Mouse (Mus musculus) limb, embryonic 11.5 days (tissue): ENCODE data around the gene Ctnnb1. TPM values are rescaled to one million over a fixed set of nuclear protein-coding genes. Genes with fewer than 3 reads are reported as not detected.

Experiments
- ATAC-seq: fragments of 200-750 bp; cut with Nextera tagmentation; 2 replicates; pipeline ENCODE4 v1.8.0; 2017; ENCODE audit warnings: low read depth; ENCODE audit not compliant: insufficient number of reproducible peaks, low FRiP score, low TSS enrichment
- DNase-seq: peaks from one replicate; pipeline ENCODE4 v3.0.0-alpha.2; 2015; ENCODE audit warnings: low spot score
- H3K27ac ChIP-seq: fragments of 300-500 bp; sonication (generic); replicated peaks from 2 replicates; pipeline ENCODE4 v1.5.1; 2014; ENCODE audit warnings: low read depth, mild to moderate bottlenecking, low read length
- H3K27me3 ChIP-seq: fragments of 300-500 bp; sonication (generic); 2 replicates; pipeline ENCODE4 v1.6.1; 2014; ENCODE audit warnings: mild to moderate bottlenecking, low read length, mixed read lengths; ENCODE audit not compliant: control insufficient read depth, insufficient read depth
- H3K36me3 ChIP-seq: fragments of 300-500 bp; sonication (generic); 2 replicates; pipeline ENCODE4 v1.6.1; 2014; ENCODE audit warnings: mild to moderate bottlenecking, low read length, moderate library complexity, mixed read lengths; ENCODE audit not compliant: control insufficient read depth, insufficient read depth
- H3K4me1 ChIP-seq: fragments of 300-500 bp; sonication (generic); 2 replicates; pipeline ENCODE4 v1.6.1; 2014; ENCODE audit warnings: low read length, mixed read lengths; ENCODE audit not compliant: control insufficient read depth, insufficient read depth
- H3K4me2 ChIP-seq: fragments of 300-500 bp; sonication (generic); 2 replicates; pipeline ENCODE4 v1.6.1; 2014; ENCODE audit warnings: low read depth, mild to moderate bottlenecking, moderate library complexity; ENCODE audit not compliant: severe bottlenecking
- H3K4me3 ChIP-seq: fragments of 300-500 bp; sonication (generic); 2 replicates; pipeline ENCODE4 v1.5.1; 2014; ENCODE audit warnings: low read depth, low read length
- H3K9ac ChIP-seq: fragments of 300-500 bp; sonication (generic); 2 replicates; pipeline ENCODE4 v1.6.1; 2014; ENCODE audit warnings: mild to moderate bottlenecking, low read length
- H3K9me3 ChIP-seq: fragments of 300-500 bp; sonication (generic); 2 replicates; pipeline ENCODE4 v1.6.1; 2016; ENCODE audit warnings: low read length; ENCODE audit not compliant: control insufficient read depth
- WGBS: fragments of 180-500 bp; shearing (Covaris S2); extraction: QIAGEN DNeasy Blood & Tissue Kit; methylation state at CpG from one replicate; pipeline ENCODE4 v1.1.7; 2014; 5-methylcytosine and 5-hydroxymethylcytosine counted together
- polyA plus RNA-seq: library from polyadenylated mRNA; unstranded; fragments of >200 nt; fragmentation: Nextera tagmentation; extraction: Ambion mirVana; gene quantifications from 2 replicates; pipeline ENCODE4 v1.2.1, GENCODE M21; 2014

Gene Ctnnb1
- polyA plus RNA-seq, 1 experiment from 2014 or later = 836 TPM

GRCm38 (mm10) chr9:120959225-120959624 is 30.2 kb downstream of the Ctnnb1 start:
- Histone ChIP-seq H3K36me3 (peaks cover 79% of the 10 kb centered on the region), H3K9ac (no peak overlapping the region), H3K4me3 (no peak overlapping the region), H3K4me1 (no peaks in the 10 kb centered on the region), H3K27ac (no peak overlapping the region), H3K9me3 (no peaks in the 10 kb centered on the region), H3K4me2 (no peak overlapping the region), H3K27me3 (no peaks in the 10 kb centered on the region)
- ATAC-seq = no peak
- DNase-seq = no peak
- 91% methylated on average over 4 of the region's 4 CpGs for WGBS

GRCm38 (mm10) chr9:120960611-120961010 is 31.6 kb downstream of the Ctnnb1 start:
- Histone ChIP-seq H3K27ac (no peak overlapping the region), H3K9me3 (no peaks in the 10 kb centered on the region), H3K4me2 (no peak overlapping the region), H3K36me3 (peaks cover 80% of the 10 kb centered on the region), H3K4me1 (no peaks in the 10 kb centered on the region), H3K27me3 (no peaks in the 10 kb centered on the region), H3K4me3 (no peak overlapping the region), H3K9ac (no peak overlapping the region)
- DNase-seq = no peak
- no peak for ATAC-seq
- 89% methylated on average over 4 of the region's 4 CpGs for WGBS

DNA sequence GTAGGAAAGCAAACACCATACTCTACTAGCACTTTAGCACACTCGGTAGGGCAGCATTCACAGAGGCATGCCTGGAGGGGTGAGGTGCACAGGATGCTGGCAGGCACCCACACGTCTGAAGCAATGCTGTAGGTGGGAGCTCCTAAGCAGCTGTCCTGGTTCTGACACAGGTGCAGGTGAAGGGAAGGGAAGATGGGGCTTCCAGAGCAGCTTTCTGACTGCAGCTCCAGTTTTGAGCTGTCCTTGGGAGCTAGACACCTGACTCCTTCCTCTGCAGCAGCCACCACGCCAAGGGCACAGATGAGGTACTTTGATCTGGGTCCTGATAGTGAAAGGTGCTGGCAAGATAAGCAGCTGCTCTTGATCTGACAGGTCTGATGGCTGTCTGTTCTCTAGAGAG is 32.5 kb downstream of the Ctnnb1 start:
- Histone ChIP-seq H3K36me3 (peaks cover 77% of the 10 kb centered on the region), H3K9me3 (no peaks in the 10 kb centered on the region), H3K27ac (no peak overlapping the region; the same call in 1 of the 2 replicates), H3K4me3 (no peak overlapping the region), H3K4me1 (no peaks in the 10 kb centered on the region), H3K4me2 (no peak overlapping the region), H3K9ac (no peak overlapping the region), H3K27me3 (no peaks in the 10 kb centered on the region)
- ATAC-seq (no peak), DNase-seq (no peak)
- 74% methylated on average over 3 of the region's 3 CpGs for WGBS

GRCm38 (mm10) chr9:120961969-120962700 is 33.1 kb downstream of the Ctnnb1 start:
- no peaks in the 10 kb centered on the region for H3K27me3 ChIP-seq
- H3K4me3 ChIP-seq = no peak overlapping the region
- DNase-seq (no peak), ATAC-seq (no peak)
- H3K9ac ChIP-seq = no peak overlapping the region
- no peaks in the 10 kb centered on the region for H3K4me1 ChIP-seq
- WGBS = 81% methylated on average over 3 of the region's 3 CpGs
- H3K27ac ChIP-seq = no peak overlapping the region; the same call in 1 of the 2 replicates
- peaks cover 74% of the 10 kb centered on the region for H3K36me3 ChIP-seq
- H3K4me2 ChIP-seq = no peak overlapping the region
- H3K9me3 ChIP-seq = no peaks in the 10 kb centered on the region

GRCm38 (mm10) chr9:120963104-120963503 is 34.1 kb downstream of the Ctnnb1 start:
- H3K9me3 ChIP-seq = no peaks in the 10 kb centered on the region
- WGBS = 91% methylated on average over 4 of the region's 4 CpGs
- no peaks in the 10 kb centered on the region for H3K4me1 ChIP-seq
- ATAC-seq = no peak
- no peak overlapping the region for H3K27ac ChIP-seq
- no peak overlapping the region for H3K4me2 ChIP-seq
- DNase-seq = no peak
- peaks cover 70% of the 10 kb centered on the region for H3K36me3 ChIP-seq
- H3K9ac ChIP-seq = no peak overlapping the region
- H3K27me3 ChIP-seq = no peaks in the 10 kb centered on the region
- H3K4me3 ChIP-seq = no peak overlapping the region

DNA sequence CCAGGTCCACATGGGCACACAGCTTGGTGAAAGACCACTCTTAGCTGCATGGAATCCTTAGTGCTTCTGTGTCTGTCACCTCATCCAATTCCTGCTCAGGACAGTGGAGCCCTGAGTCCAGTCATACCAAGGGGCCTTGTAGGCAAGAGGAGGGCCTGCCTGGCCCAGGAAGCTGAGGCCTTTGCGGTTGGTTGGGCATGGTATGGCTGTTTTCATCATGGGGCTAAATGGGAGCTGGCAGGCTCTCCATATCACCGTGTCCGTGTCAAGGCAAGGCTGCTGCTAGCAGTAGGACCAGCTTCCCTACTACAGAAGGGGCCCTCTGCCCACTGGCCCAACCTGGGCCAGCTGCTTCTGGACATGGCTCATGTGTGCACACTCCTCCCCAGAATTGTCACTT is 34.7 kb downstream of the Ctnnb1 start:
- no peaks in the 10 kb centered on the region for H3K4me1 ChIP-seq
- WGBS = 94% methylated on average over 3 of the region's 3 CpGs
- no peak overlapping the region for H3K4me3 ChIP-seq
- no peaks in the 10 kb centered on the region for H3K9me3 ChIP-seq
- no peak overlapping the region for H3K27ac ChIP-seq
- H3K36me3 ChIP-seq = peaks cover 68% of the 10 kb centered on the region
- ATAC-seq = no peak
- H3K4me2 ChIP-seq = no peak overlapping the region
- no peak for DNase-seq
- no peaks in the 10 kb centered on the region for H3K27me3 ChIP-seq
- H3K9ac ChIP-seq = no peak overlapping the region

GRCm38 (mm10) chr9:120964224-120964623 is 35.2 kb downstream of the Ctnnb1 start:
- Histone ChIP-seq H3K9me3 (no peaks in the 10 kb centered on the region), H3K4me2 (no peak overlapping the region), H3K27me3 (no peaks in the 10 kb centered on the region), H3K4me1 (no peaks in the 10 kb centered on the region), H3K27ac (no peak overlapping the region), H3K4me3 (no peak overlapping the region), H3K9ac (no peak overlapping the region), H3K36me3 (peaks cover 63% of the 10 kb centered on the region)
- no peak for ATAC-seq
- 90% methylated on average over 5 of the region's 5 CpGs for WGBS
- no peak for DNase-seq

DNA sequence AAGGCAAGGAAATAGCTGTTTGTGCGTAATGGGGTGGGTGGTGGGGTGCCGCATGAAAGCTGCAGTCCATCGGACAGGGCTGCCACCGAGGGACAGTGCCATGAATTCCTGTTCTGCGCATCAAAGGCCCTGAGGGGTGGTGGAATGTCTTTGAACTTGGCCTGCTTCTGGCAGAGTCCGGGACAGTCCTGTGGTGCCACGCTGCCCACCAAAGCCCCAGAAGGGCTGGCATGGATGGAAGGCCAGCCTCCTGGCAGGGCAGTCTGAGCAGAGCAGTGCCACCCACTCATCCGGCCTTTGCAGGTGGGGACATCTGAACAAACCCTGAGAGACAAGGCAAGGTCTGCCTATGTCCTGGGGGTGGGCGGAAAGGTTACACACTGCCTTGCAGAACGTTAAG is 36.0 kb downstream of the Ctnnb1 start:
- Histone ChIP-seq H3K27me3 (no peaks in the 10 kb centered on the region), H3K4me3 (no peak overlapping the region), H3K9me3 (no peaks in the 10 kb centered on the region), H3K36me3 (peaks cover 59% of the 10 kb centered on the region), H3K27ac (no peak overlapping the region), H3K4me1 (no peaks in the 10 kb centered on the region), H3K9ac (no peak overlapping the region), H3K4me2 (no peak overlapping the region)
- 92% methylated on average over 10 of the region's 10 CpGs for WGBS
- no peak for ATAC-seq
- DNase-seq = no peak
